Mouse (Mus musculus): Measurements from ENCODE around the gene Ndufs8.

Ndufs8 gene

DNA sequence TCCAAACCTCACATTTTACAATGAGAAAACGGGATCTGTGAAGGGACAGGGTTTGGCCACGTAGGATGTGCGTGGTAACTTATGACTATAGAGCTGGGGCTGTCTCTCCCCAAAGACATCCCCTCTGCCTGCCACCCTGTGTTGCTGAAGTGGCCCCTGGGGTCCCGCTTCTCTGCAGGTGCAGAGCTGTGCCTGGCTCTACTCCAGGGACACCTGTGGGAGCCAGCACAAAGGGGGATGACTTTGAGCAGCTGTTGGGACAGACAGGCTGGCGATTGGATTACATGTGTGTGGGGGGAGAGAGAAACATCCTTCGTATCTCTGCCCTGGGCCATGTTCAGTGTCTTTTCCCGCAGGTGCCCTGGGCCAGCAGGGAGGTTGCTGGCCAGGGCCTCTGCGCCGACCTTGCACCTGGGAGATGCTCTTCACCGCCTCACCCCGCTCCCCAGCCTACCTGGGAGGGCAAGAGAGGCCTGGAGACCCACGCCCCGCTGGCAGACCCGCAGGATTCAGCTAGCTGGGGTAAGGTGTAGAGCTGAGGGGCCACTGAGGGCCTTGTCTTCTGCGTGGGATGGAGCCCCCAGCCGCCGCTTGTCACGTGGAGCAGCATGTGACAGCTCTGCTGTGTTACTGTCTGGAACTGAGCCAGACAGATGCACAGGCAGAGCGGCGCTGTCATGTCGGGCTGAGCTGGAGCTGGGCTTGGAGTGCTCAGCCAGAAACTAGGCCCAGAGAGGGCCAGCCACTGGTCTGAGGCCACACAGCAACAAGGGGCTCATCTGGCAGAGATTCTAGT lies 17.9 kb upstream of the Ndufs8 start:
- DNase-seq = peak; percentile 48

DNA sequence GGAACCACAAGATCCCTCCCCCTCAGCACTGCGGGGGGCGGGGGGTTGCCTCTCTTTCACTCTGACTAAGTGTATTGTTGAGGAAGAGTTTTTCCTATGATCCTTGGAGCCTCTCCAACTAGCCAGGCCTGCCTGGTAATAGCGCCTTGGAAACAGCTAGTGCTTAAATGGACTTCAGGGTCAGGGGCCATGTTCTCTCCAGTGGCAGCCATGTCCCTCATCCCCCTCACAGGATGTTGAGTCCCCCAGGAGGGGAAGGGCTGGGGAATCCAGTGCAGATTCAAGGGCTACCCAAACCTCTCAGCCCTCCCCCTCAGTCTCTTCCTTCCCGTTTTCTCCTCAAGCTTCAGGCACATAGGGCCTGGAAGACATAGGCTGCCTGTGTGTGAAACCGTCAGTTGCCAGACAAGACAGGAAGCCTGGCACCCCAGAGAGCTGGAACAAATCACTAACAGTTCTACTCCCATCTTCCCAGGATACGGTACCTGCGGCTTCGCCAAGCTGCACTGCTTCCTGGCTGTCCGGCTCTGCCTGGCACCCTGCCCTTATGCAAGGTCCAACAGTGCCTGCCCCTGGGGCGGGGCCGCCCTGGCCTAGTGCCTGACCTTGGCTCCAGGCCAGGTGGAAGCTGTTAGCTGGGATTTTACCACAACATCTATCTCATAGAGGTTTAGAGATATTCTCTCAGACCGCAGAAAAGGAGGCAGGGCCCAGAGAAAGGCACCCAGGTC lies 16.8 kb upstream of the Ndufs8 start, which contains the start of gene Aldh3b1:
Gene Aldh3b1 (minus strand): TSS at position 598 of the 731 bp plus-strand sequence.
- DNase-seq = peak; percentile 92

DNA sequence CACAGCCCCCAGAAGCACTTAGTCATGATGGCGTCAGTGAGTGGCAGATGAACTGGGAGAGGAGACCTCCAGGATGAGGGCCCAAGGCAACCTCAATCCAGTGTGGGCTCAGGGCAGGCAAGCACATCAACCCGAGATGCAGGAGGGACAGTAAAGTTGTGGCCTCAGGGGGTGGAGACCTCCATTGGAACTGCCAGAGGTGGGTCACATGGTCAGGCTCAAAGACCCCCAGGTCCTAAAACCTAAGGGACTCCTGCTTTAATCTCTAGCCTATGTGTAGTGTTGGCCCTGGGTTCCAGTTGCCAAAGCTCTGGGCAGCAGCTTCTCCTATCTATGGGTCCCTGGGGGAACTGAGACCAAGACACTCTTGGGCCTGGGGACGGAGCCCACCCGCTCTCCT lies 16.2 kb upstream of the Ndufs8 start:
- DNase-seq = no peak

DNA sequence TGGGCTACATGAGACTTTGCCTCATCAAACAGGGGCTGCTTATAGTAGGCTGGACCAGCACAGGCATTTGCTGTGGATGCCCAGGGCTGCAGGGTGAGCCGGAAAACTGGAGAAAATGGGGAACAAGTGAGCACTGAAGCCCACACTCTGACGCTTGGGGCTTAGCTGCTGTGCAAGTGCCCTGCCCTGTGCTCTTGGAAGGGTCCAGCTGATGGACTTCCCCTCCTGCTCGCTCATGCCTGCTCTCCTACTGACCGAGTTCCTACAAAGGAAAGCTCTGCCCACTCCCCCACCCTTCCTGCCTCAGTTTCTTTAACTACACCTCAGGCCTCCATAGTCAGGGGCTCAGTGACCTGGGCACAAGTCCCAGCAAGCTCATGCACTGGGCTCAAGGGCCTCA lies 15.4 kb upstream of the Ndufs8 start:
- no peak for DNase-seq

DNA sequence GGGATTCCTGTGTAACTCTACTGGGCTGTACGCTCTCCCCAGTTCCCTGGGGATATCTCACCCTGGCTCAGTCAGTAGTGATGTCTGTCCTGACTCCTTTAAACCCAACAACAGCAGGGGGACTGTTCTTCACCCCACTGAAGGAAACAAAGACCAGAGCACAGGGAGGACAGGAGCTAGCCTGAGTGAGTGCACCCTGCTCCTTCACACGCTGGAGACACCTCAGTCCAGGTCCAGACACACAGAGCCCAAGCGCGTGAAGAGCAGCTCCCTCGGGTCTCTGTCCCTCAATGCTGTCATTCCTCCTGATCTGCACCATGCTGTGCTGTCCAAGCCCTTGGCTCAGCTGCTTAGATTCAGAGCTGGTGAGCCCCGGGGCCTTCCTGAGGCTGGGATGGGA lies 14.1 kb upstream of the Ndufs8 start:
- DNase-seq = no peak

DNA sequence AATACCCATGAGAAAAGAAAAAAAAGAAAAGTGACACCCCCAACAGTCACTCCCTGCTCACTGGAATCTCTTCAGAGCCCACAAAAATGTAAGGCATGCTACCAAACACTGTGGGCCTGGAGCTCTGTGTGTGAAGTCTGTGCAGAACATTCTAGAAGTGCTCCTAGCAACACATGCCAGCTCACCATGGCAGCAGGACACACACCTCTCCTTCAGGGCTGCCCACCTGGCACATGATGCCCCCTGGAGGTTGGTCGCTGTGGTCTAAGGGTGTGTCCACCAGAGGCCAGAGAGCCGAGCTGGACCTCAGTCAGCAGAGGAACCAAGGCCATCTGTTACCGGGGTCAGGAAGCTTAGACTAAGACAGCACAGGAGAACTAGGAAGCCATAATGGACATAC lies 13.7 kb upstream of the Ndufs8 start:
- DNase-seq = peak; percentile 76

DNA sequence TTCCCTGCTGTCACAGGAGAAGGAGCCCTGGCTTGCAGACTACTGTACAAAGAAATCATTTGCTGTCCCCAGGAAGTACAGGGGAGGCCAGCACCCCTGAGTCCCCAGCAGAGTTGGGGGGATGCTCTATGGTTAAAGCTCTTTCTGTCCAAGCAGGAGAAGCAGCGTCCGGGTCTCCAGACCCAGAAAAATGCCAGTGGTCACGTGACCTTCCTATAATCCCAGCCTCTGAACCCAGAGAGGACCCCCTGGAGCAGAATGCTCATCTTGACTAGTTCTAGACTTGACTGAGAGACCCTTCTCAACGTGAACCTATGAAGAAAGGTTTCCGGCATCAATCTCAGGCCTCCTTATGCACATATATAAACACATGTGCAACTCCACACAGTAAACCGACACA lies 13.3 kb upstream of the Ndufs8 start:
- no peak for DNase-seq

DNA sequence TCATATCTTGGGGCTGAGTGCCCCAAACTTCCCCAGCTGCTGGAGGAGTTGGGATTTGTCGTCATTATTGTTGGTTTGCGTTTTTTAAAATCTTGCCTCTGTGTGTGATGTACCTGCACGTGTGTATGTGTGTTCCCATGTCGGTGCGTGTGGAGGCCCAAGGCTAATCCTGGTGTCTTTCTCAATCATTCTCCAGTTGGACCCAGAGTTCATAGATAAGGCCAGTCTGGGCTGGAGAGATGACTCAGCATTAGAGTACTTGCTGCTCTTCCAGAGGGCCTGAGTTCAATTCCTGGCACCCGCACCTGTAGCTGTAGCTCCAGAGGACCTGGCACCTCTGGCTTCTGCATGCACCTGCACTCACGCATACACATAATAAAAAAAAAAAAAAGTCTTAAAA lies 12.3 kb upstream of the Ndufs8 start:
- no peak for DNase-seq

DNA sequence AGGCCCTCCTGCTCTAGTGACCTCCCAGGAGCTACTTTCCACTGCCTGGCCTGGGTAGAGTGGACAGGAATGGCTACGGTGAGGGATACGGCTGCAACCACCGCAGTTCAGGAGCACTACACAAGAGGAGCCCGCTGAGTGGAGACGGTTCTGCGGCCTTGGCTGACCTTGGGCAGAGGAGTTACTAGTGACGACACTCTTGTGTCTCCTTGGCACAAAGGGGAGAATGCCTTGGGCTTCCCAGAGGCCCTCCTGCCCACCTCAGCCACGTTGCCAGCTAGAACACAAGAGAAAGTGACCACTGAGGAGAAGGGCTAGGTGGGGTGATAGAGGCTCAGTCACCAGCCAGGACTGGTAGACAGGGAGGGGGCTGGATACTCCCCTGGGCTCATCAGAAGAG lies 11.6 kb upstream of the Ndufs8 start:
- DNase-seq = no peak

DNA sequence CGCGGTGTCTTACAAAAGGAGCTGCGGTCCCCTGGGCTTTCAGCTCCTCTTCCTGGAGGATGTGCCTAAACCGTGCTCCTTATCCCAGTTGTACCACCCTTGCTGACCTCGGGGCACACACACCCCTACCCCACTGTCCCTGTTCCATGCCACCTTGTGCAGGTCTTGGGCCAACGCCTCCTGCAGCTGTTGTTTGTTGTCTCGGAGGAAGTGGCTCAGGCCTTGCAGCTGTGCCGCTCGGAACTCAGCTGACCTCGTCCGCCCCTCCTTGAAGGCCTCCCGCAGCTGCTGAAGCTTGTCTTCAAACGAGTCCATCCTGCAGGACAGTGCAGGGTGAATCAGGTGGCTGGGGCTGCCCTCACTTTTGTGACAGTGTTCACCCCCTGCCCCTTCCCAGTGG lies 11.0 kb upstream of the Ndufs8 start:
- no peak for DNase-seq

DNA sequence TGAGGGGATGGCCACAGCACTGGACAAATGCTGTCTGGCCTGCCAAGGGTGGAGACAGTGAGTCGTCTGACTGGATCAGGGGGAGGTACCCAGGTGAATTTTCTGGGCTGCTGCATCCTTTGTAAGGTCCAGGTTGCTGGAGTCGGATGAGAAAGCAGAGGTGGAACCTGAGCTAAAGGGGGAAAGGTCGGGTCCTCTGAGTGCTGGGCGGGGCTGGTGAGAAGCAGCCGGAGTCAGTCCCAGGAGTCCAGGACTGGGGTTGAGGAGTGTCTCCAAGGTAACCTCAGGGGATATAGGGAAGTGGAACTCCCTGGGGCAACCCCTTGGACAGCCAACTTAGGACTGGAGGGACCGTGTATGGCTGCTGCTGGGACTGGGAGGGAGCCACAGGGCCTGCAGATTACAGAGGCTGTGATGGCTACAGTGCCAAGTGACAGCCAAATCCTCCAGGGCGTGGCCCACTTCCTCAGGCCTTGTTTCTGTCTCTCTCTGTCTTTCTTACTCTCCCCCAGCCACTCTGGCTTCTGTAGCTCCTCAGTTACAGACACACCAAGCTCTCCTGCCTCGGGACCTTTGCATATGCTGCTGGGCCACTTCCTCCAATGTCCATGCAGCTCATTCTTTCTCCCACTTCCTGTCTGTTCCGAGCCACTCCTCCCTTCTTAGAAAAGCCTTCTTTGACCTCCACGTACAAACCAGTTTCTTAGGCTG lies 10.2 kb upstream of the Ndufs8 start:
- DNase-seq = no peak

DNA sequence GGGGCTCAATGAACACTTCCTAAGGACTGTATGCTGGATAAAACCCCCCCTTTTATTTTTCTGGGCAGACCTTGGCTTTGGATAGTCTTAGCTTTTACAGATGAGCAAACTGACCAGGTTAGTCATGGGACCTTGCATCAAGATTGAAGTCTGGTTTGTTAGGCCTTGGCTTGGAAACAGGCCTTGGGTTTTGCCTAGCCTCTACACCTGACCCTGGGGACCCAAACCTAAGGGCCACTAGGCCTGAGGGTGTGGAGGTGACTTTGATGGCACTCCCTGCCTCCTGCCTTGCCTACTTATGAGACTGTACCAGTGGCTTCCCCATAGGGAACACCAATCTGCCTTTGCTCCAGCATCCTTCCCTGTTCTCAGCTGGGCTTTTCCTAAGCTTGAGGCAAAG lies 7.4 kb upstream of the Ndufs8 start:
- DNase-seq = no peak

DNA sequence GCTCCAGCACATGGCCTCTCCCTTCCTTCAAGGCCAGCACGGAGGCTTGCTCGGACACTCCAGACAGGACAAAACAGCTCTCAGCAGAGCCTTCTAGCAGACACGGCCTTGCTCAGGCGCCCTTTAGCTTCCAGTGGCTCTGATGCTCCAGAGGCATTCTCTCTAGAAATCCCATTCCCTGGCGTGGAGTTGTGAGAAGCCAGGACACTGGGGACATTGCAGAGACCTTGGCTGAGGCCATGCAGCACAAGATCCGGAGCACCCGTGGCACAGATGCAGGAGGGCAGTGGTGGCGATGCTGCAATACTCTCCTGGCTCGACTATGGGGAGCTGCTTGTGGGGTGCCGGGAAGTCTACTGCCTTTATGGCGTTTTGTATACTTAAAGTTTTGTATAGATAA lies 4.2 kb upstream of the Ndufs8 start:
- no peak for DNase-seq

DNA sequence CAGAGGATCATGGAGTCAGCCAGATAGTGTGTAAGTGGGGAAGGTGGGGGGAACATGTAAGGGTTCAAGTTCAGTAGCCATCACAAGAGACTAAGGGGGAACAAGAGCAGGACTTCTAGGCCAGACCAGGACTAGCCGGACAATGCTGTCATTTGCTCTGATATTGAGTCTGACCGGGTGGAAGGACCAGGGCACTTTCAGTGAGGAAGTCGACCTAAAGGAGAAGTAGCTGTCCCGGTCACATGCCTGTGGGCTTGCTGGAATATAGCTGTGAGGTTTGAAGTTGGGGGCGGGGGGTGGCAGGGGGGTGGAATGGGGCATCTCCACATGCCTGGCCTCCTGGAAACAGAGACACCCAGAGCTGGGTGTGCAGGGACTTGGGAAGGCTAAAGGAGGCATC lies 2.0 kb upstream of the Ndufs8 start:
- no peak for DNase-seq

DNA sequence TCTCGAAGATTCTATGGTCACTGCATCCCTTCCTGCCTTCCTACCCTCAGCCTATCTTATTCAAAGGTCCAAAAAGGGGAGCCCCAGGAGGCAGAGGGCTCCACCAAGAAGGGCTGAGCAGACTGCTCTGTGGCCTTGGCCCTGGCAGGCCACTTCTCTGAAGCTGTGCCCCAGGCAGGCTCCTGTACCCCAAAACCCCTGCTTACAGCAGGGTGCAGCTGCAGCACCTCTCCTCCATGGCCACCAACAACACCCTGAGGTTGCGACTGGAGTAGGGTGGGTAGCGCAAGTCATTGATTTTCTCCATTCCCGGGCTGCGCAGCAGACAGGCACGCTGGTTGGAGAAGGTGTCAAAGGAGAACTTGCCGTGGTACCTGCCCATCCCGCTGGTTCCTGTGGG lies 1.1 kb upstream of the Ndufs8 start:
- DNase-seq = no peak

DNA sequence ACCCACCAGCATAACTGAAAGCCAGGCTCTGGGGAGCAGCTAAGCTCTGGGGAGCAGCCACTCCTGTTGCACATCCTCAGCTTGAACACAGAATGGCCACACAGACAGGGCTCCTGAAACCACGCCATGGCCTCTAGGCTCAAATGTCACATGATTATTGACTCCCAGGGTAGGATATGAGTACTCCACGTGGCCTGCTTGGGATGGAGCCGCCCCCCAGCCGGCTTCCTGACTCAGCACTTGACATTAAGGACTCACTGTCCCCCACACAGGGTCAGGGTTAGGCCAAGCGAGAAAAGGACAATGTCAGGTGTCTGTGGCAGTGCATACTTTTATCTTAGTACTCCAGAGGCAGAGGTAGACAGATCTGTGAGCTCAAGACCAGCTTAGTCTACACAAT lies 2.4 kb downstream of the Ndufs8 start:
- no peak for DNase-seq

DNA sequence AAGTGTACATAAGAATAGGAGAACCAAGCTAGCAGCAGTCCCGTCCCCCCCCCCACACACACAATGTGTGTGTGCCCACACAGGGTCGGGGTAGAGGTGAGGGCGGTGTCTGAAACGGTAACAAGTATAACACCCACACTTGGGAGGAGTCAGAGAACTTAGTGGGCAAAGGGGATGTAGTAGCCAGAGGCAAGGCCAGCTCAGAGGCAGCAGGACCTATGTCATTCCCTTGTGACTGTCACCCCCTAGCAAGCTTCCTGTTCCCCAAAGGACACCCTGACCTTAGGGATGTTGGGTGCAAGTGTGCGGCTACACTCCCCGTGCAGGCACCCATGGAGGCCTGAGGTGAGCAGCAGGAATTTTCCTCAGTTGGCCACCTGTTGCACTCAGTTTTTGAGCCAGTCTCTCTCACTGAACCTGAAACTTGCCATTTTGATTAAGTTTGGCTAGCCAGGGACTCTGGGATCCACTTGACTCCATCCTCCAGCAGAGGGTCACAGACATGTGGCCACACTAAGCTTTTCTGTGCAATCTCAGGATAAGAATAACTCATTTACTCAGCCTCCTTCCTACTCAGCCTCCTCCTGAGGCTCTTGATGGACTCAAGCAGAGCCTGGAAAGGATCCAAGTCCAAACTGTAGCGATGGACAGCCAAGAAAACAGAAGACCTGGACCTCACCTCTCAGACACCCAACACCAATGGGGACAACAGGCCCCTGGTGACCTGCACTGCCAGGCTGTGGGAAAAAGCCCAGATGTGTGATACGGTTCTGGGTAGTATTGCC lies 4.5 kb downstream of the Ndufs8 start:
- DNase-seq = no peak

DNA sequence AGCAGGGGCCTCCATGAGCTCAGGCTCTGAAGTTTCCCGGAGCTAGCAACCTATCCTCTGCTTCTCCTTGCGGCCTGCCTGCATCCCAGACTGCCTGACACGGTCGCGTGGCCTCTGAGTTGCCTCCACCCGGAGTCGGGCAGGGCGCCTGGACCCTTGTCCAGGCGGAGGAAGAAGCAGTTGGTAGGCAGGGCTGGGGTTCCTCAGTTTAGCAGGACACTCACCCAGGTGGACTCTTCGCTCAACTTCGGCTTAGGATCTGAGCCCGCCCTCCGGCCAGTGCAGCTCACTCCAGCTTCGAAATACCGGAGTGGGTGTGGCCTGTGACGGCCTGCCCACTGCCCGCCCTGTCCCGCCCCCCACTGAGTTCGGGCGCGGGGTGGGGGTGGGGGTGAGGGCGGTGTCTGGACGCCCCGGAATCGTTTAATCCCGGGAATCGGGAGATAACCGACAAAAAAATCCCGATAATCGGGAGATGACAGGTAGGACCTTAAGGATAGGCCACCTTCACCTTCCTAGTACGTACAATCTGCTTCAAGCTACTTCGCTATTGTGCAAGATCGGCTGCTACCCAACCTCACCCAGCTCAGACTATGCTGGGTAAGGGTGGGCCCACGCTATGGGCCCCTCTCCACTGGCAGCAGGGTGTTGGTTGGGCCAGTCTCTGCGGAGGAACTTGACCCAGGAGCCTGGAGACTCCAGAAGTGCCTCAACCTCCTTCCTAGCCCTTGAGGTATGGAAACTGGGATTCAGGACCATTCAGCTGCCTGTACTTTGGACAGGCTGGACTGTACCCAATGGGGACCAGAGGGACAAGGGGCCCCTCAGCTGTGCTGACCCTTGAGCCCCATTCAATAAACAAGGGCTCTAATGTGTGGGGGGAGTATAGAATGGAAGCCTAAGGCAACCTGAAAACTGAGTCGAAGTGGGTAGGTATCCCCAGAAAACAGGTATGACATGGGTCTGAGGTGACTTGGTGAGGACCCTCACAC lies 5.5 kb downstream of the Ndufs8 start, which contains the start of gene Tcirg1:
Gene Tcirg1 (minus strand): TSS at position 339 of the 992 bp plus-strand sequence.
- DNase-seq = no peak

DNA sequence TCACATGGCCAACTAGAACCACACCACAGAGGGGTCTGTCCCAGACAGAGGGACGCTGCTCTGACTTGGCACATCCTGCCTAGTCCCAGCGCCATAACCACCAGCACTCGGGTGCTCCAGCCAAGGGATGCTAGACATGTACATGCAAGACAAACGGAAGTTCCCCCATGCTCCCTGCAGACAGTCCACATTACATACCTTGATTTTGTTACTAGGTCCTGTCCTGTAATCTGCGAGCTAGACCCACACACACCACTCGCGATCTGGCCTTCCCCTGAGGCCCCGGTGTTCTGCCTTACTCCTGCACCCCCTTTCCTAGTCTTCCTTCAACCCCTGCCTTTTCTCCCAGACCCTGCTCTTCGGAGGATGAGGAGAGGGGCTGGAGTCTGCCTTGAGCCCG lies 6.2 kb downstream of the Ndufs8 start:
- no peak for DNase-seq

DNA sequence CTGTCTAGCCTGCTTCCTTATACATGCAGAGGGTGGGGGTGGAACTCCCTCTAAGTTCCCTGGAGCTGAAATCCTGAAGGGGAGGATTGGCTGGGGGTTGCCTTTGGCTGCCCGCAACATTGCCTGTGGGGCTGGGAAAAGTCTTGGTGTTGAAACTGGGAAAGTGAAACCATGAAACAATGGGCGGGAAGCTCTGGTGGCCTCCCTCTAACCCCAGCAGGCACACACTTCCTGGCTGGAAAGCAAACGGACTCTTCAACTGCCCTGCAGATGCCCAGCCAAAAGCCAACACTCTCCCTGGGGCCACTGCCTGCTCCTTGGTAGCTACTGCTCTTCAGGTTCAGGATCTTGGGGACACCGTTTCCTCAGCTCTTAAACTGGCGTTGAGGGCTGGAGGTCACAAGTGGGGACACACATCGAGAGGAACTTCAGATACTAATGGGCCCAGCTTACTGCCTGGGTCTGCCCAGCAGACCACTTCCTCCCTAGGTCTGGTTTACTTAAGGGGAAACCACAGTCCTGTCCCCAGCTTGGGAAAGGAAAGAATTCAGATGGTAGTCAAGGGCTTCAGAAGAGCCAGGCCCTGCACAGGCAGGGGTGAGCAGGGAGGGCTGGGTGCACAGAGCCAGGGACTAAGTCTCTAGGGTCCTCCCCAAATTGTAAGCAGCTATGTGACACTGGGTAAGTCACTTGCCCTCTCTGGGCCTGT lies 7.2 kb downstream of the Ndufs8 start:
- no peak for DNase-seq

DNA sequence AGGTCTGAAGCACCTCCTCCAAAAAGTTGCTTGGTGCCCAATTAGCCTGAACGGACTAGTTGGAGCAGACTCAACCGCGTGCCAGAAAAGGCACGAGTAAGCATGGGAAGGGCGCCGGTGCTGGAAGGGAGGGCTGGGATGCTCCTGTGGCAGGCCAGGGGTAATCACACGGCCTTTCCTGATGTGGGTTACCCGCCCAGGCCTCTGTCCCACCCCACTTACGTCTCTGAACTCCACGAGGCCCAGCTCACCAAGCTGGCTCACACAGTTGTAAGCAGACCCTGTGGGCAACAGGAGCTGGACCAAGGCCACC lies 8.3 kb downstream of the Ndufs8 start:
- DNase-seq = no peak

All from cerebellum, adult 11-12 months (tissue).